Mouse (Mus musculus) spleen, postnatal 0 days (tissue): ENCODE measurements around the gene Ikzf4. TPM values are rescaled to one million over a fixed set of nuclear protein-coding genes. Genes with fewer than 3 reads are reported as not detected.

Source experiments
- polyA plus RNA-seq: library from polyadenylated mRNA; unstranded; fragments of >200 nt; fragmentation: Nextera tagmentation; extraction: Ambion mirVana; gene quantifications from 2 replicates; pipeline ENCODE4 v1.2.1, GENCODE M21; 2015

Ikzf4 gene
- 0.34 and 0.95 TPM in 2 replicates for polyA plus RNA-seq

DNA sequence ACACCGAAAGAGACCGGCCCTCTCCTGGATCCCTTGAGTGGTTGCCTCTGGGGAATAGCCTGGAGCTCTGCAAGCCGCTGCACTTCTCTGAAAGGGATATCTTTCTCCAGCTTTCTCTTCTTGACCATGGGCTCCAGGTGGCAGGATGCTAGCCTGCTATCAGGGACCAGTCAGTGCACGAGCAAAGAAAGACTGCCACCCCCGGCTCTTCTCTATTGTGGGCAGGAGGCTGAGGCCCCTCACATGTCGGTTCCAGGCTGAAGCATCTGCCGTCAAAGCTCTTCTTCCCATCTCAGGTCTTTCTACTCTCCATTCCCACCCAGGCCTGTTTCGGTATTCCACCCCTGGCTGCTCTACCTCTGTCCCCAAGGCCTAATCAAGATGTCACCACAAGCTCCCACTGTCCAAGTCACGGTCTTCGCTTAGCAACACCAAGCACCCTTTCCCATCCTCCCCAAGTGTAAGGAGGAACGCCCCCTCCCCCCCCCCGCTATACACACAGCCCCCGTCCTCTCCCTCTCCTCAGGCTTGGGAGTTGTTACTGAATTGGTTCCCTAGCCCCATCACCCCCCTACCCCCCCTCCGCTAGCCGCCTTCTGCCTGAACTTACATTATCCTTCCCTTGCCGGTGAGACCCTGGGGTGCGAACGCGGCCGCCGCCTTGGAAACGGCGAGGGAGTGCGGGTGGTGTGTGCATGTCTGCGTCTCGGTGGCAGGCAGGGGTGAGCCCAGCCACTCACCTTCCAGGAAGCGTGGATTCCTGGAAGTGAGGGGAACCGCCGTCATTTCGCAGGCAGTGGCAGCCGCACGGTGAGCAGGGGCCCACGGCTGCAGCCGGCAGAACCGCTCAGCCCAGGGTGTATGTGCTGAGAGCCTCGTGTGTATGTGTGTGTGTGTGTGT, at the start of gene Ikzf4:
Ikzf4 (minus strand) TSS at position 881 of the 901 bp plus-strand sequence.

DNA sequence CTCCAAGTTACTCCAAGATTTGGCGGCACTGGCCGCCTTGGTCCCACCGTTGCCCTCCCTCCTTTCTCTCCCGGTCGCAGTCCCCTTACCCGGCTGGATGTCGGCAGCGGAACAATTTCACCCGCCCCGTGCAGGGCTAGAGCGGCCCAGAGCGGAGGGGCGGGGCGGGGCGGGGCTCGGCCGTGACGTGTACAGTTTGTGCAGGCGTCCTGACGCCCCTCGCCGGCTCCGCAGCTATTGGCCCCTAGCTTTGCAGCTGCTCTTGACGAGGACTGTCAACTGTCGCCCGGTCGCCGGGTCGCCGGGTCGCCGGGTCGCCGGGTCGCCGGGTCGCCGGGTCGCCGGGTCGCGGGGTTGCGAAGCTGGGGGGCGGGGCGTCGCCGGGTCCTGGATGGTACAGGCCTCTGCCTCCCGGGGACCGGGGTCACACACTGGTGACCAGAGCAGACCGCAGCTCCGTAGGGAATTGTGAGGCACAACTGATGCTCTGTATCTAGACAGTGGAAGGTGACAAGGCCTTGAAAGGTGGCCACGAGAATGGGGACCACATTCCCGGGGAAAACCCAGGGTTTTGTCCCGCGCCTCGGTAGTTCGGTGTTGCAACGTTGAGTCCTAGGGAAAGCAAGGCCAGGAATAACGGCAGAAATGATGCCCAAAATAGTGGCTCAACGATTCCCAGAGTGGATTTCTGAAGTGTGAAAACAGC, 28.1 kb upstream of the Ikzf4 start, which contains the start of gene Suox:
Suox (minus strand) TSS at position 311 of the 706 bp plus-strand sequence.

DNA sequence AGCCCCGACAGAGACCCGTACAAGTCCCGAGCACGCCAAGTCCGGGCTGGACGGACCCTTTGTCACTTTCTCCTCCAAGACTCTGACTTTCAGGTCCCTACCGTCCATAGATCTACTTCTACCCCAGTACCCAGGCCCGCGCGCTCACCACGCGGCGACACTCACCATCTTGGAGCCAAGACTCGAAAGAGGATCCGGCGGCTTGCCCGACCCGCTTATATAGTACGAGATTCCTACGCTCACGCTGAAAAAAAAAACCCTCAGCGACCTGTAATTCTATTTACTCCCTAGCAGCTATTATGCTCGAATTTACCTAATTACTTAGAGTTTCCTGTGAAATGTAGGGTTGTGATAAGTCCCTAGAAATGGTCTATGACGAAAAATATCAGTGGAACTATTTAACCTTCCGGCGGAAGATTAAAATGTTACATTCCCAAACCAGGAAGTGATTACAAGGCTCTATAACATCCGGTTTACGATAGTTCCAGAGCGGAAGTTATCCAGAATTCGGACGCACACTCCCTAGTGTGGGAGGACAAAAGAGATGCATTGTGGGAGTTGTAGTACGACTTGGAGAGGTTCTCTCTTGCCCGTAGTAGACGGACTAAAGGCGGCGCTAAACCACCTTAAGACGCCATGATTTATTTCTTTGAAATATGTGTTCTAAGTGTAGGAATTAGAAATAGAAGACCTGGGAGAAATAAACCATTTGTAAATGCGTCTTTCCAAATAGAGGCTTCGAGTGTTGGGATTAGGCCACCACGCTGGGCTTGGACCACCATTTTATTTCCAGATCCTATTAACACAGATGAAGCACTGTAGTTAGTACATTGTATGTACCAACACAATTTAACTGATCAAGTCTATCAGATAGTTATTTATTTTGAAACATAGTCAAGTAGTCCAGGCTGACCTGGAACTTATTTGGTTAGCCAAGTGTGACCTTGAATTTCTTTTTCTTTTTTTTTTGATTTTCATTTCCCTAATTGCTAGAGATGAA, 19.2 kb downstream of the Ikzf4 start, which contains the start of gene Rps26:
Rps26 (minus strand) TSS at position 437 of the 1,000 bp plus-strand sequence.

DNA sequence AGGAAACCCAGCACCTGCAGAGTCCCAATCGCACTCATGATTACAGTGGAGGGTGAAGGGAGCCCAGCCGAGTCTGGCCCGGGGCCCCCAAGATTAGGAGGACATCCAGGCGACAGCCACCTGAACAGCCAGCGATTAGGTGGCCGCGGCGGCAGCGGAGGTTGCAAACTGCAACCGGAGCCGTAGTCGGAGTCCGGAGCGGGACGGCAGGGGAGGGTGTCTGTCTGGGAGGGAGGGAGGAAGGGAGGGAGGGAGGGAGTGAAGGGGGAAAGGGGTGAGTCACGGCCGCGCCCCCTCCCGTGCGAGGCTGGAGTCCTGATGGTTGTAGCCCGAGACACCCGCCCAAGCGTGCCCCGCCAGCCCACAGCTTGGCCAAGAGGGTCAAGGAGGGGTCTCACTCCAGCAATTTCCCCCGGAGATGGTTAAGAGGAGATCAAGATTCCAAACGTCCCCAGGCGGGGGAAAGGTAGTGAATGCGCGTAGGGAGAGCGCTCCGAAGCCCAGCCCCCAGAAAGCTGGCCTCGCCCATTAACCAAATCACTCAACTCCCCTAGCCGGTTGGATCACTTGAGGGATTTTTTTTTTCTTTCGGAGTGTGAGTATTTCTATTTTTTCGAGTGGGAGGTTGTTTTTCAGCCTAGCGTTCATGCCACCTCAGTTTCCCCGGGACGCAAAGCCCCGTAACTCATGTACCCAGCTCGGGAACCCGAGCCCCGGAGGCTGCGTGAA, 56.2 kb downstream of the Ikzf4 start, which contains the start of gene Erbb3:
Erbb3 (minus strand) TSS at position 189 of the 729 bp plus-strand sequence.

Other genes with a start within 250 kb of the Ikzf4 start
- gene Slc39a5, start 244.8 kb downstream of the Ikzf4 start, polyA plus RNA-seq: 0.08 and 0.12 TPM in 2 replicates
- 48.7 and 52.0 TPM in 2 replicates for gene Nabp2, start 234.5 kb downstream of the Ikzf4 start, polyA plus RNA-seq
- 13.7 and 17.6 TPM in 2 replicates for gene Rnf41, start 234.3 kb downstream of the Ikzf4 start, polyA plus RNA-seq
- 22.0 and 26.1 TPM in 2 replicates for gene Smarcc2, start 186.7 kb downstream of the Ikzf4 start, polyA plus RNA-seq
- gene Myl6, start 151.8 kb downstream of the Ikzf4 start, polyA plus RNA-seq: 807 and 844 TPM in 2 replicates
- gene Myl6b, start 147.3 kb downstream of the Ikzf4 start, polyA plus RNA-seq: 3.4 and 3.7 TPM in 2 replicates
- gene Esyt1, start 120.1 kb downstream of the Ikzf4 start, polyA plus RNA-seq: 19.0 and 22.8 TPM in 2 replicates
- gene Zc3h10, start 98.2 kb downstream of the Ikzf4 start, polyA plus RNA-seq: 6.2 and 7.0 TPM in 2 replicates
- 3,867 and 4,026 TPM in 2 replicates for gene Rpl41, start 96.7 kb downstream of the Ikzf4 start, polyA plus RNA-seq
- gene Pa2g4, start 80.0 kb downstream of the Ikzf4 start, polyA plus RNA-seq: 154 and 167 TPM in 2 replicates
- 0.41 and 0.51 TPM in 2 replicates for gene Erbb3, start 56.3 kb downstream of the Ikzf4 start, polyA plus RNA-seq
- 871 and 883 TPM in 2 replicates for gene Rps26, start 19.2 kb downstream of the Ikzf4 start, polyA plus RNA-seq
- 2.7 and 3.1 TPM in 2 replicates for gene Suox, start 28.1 kb upstream of the Ikzf4 start, polyA plus RNA-seq
- gene Rab5b, start 50.3 kb upstream of the Ikzf4 start, polyA plus RNA-seq: 28.3 and 31.8 TPM in 2 replicates
- gene Pmel, start 58.2 kb upstream of the Ikzf4 start, polyA plus RNA-seq: 0.48 and 0.61 TPM in 2 replicates
- gene Cdk2, start 59.0 kb upstream of the Ikzf4 start, polyA plus RNA-seq: 69.6 and 73.1 TPM in 2 replicates
- 3.3 and 5.3 TPM in 2 replicates for gene Dgka, start 98.9 kb upstream of the Ikzf4 start, polyA plus RNA-seq
- gene Pym1, start 101.9 kb upstream of the Ikzf4 start, polyA plus RNA-seq: 23.9 and 26.6 TPM in 2 replicates
- gene Mmp19, start 144.9 kb upstream of the Ikzf4 start, polyA plus RNA-seq: 0.67 and 1.2 TPM in 2 replicates
- 21.1 and 26.6 TPM in 2 replicates for gene Dnajc14, start 158.1 kb upstream of the Ikzf4 start, polyA plus RNA-seq
- gene Tmem198b, start 158.4 kb upstream of the Ikzf4 start, polyA plus RNA-seq: 3.9 and 6.1 TPM in 2 replicates
- 118 and 139 TPM in 2 replicates for gene Sarnp, start 171.3 kb upstream of the Ikzf4 start, polyA plus RNA-seq
- 68.8 and 73.7 TPM in 2 replicates for gene Ormdl2, start 175.7 kb upstream of the Ikzf4 start, polyA plus RNA-seq
- gene Gdf11, start 245.7 kb upstream of the Ikzf4 start, polyA plus RNA-seq: 0.82 and 1.2 TPM in 2 replicates